ENCODE assay signal across 8 mouse cellular contexts in genomic region chr4:134950518-134951091, GRCm38 (mm10). TPM values are rescaled to one million over a fixed set of nuclear protein-coding genes. Genes with fewer than 3 reads are reported as not detected.
DNase-seq lines count a peak whose midpoint lies in the region; ATAC-seq and TF ChIP-seq lines count a peak whose summit lies in the region.

No protein-coding gene starts in this region.

- no peak for TF ChIP-seq EP300 in MEL (IDR thresholded peaks at IDR 0.05; ENCODE audit: low read depth in 1 of 2, low read length in 2 of 2)

- H3K9ac ChIP-seq in MEL (ENCODE audit: control insufficient read depth, low read depth, low read length, poor library complexity, severe bottlenecking), result no peak overlapping the region
- H3K9ac ChIP-seq in forebrain, embryonic 13.5 days, result no peak overlapping the region
- H3K9ac ChIP-seq in kidney, embryonic 16.5 days (replicated peaks; ENCODE audit: low read length), result no peak overlapping the region
- no peak overlapping the region for H3K9ac ChIP-seq in midbrain, embryonic 12.5 days (replicated peaks)

- H3K27ac ChIP-seq in MEL (ENCODE audit: control insufficient read depth, low read depth, low read length), result no peak overlapping the region
- H3K27ac ChIP-seq in forebrain, embryonic 13.5 days, result peak overlapping the region; percentile 68
- no peak overlapping the region for H3K27ac ChIP-seq in kidney, embryonic 16.5 days (ENCODE audit: low read length)
- peak overlapping the region; percentile 67 for H3K27ac ChIP-seq in midbrain, embryonic 12.5 days (replicated peaks)

- DNase-seq in adrenal gland, postnatal 14 days, result peak; percentile 73
- no peak for DNase-seq in adrenal gland, adult 8-10 months
- no peak for DNase-seq in MEL (ENCODE audit: low read depth, low spot score)
- no peak for DNase-seq in left cerebral cortex, postnatal 14 days (ENCODE audit: low spot score in 2 of 2)

- no peaks in the 10 kb centered on the region for H3K4me1 ChIP-seq in MEL (ENCODE audit: control insufficient read depth in 1 of 2, insufficient read depth in 2 of 2, low read length in 2 of 2)
- peaks cover 22% of the 10 kb centered on the region for H3K4me1 ChIP-seq in forebrain, embryonic 13.5 days
- peaks cover 17% of the 10 kb centered on the region for H3K4me1 ChIP-seq in kidney, embryonic 16.5 days (ENCODE audit: insufficient read depth, low read length)
- peaks cover 8% of the 10 kb centered on the region for H3K4me1 ChIP-seq in midbrain, embryonic 12.5 days

- intact Hi-C loops in left cerebral cortex, postnatal 14 days (cut with DNase I), result no loop called here

- H3K9me3 ChIP-seq in MEL (replicated peaks; ENCODE audit: insufficient read depth, low read length), result no peaks in the 10 kb centered on the region
- no peaks in the 10 kb centered on the region for H3K9me3 ChIP-seq in forebrain, embryonic 13.5 days (replicated peaks)
- no peaks in the 10 kb centered on the region for H3K9me3 ChIP-seq in kidney, embryonic 16.5 days (ENCODE audit: low read length)
- H3K9me3 ChIP-seq in midbrain, embryonic 12.5 days, result no peaks in the 10 kb centered on the region

- ATAC-seq in forebrain, embryonic 13.5 days, result peak; percentile 85
- ATAC-seq in kidney, embryonic 16.5 days (ENCODE audit: low FRiP score, low TSS enrichment), result peak; percentile 75; the same call in 1 of the 2 replicates
- ATAC-seq in midbrain, embryonic 12.5 days (ENCODE audit: low FRiP score, low read depth), result peak; percentile 71
- ATAC-seq in erythroblast, adult 5-6 weeks (replicated peaks; ENCODE audit: low FRiP score, poor library complexity, severe bottlenecking), result no peak

- 18% methylated on average over 11 of the region's 11 CpGs for WGBS in forebrain, embryonic 13.5 days
- 21% methylated on average over 11 of the region's 11 CpGs for WGBS in kidney, embryonic 16.5 days
- 36% methylated on average over 11 of the region's 11 CpGs for WGBS in midbrain, embryonic 12.5 days

- peak in 2 of 3 experiments; percentile 22 to 25; a peak in 3 of 6 replicates for TF ChIP-seq CTCF in MEL (IDR thresholded peaks at IDR 0.05 in 2 of 3, conservative IDR thresholded peaks at IDR 0.05 in 1 of 3; ENCODE audit: control insufficient read depth in 1 of 3, insufficient read depth in 1 of 3, low read depth in 2 of 3, low read length in 3 of 3, poor library complexity in 1 of 3, severe bottlenecking in 1 of 3)

- H3K4me3 ChIP-seq in MEL (ENCODE audit: control insufficient read depth in 1 of 2, insufficient read depth in 1 of 2, low read depth in 2 of 2, low read length in 2 of 2), result no peak overlapping the region
- no peak overlapping the region for H3K4me3 ChIP-seq in forebrain, embryonic 13.5 days
- no peak overlapping the region for H3K4me3 ChIP-seq in kidney, embryonic 16.5 days (ENCODE audit: low read length)
- H3K4me3 ChIP-seq in midbrain, embryonic 12.5 days, result no peak overlapping the region

- no peak for TF ChIP-seq RAD21 in MEL (IDR thresholded peaks at IDR 0.05; ENCODE audit: low read depth, low read length)

- no peaks in the 10 kb centered on the region for H3K27me3 ChIP-seq in MEL (ENCODE audit: control insufficient read depth in 1 of 2, insufficient read depth in 2 of 2, low read length in 2 of 2)
- H3K27me3 ChIP-seq in forebrain, embryonic 13.5 days, result no peaks in the 10 kb centered on the region
- no peaks in the 10 kb centered on the region for H3K27me3 ChIP-seq in kidney, embryonic 16.5 days (ENCODE audit: insufficient read depth, low read length)
- peaks cover 23% of the 10 kb centered on the region for H3K27me3 ChIP-seq in midbrain, embryonic 12.5 days

- no peaks in the 10 kb centered on the region for H3K36me3 ChIP-seq in MEL (ENCODE audit: control insufficient read depth in 1 of 2, insufficient read depth in 2 of 2, low read length in 2 of 2)
- no peaks in the 10 kb centered on the region for H3K36me3 ChIP-seq in forebrain, embryonic 13.5 days (ENCODE audit: poor library complexity, severe bottlenecking)
- H3K36me3 ChIP-seq in kidney, embryonic 16.5 days (ENCODE audit: insufficient read depth, low read length), result no peaks in the 10 kb centered on the region
- no peaks in the 10 kb centered on the region for H3K36me3 ChIP-seq in midbrain, embryonic 12.5 days

- TF ChIP-seq POLR2A in MEL (IDR thresholded peaks at IDR 0.05; ENCODE audit: control insufficient read depth in 1 of 2, insufficient read depth in 1 of 2, low read depth in 1 of 2, low read length in 2 of 2, poor library complexity in 1 of 2), result no peak

- H3K79me2 ChIP-seq in MEL (ENCODE audit: control insufficient read depth, insufficient read depth, low read length, poor library complexity), result no peaks in the 10 kb centered on the region

- no peak overlapping the region for H3K4me2 ChIP-seq in forebrain, embryonic 13.5 days
- H3K4me2 ChIP-seq in kidney, embryonic 16.5 days (replicated peaks; ENCODE audit: low read depth, low read length), result no peak overlapping the region
- no peak overlapping the region for H3K4me2 ChIP-seq in midbrain, embryonic 12.5 days (replicated peaks)

TF ChIP-seq in MEL, 35 proteins besides CTCF, POLR2A, EP300 and RAD21:
- no peak for TF ChIP-seq NRF1 (IDR thresholded peaks at IDR 0.05; ENCODE audit: insufficient read depth, low read depth, low read length, poor library complexity, severe bottlenecking)
- TF ChIP-seq CHD2 (IDR thresholded peaks at IDR 0.05; ENCODE audit: low read length), result no peak
- TF ChIP-seq NELFE (IDR thresholded peaks at IDR 0.05; ENCODE audit: low read depth, low read length), result no peak
- TF ChIP-seq CHD1 (IDR thresholded peaks at IDR 0.05; ENCODE audit: low read depth, low read length), result no peak
- TF ChIP-seq MXI1 (IDR thresholded peaks at IDR 0.05; ENCODE audit: low read depth, low read length), result no peak
- TF ChIP-seq MEF2A (IDR thresholded peaks at IDR 0.05; ENCODE audit: extremely low read depth, insufficient replicate concordance, low read depth, low read length, poor library complexity, severe bottlenecking), result no peak
- no peak for TF ChIP-seq GATA1 (IDR thresholded peaks at IDR 0.05; ENCODE audit: low read depth, low read length)
- TF ChIP-seq TAL1 (IDR thresholded peaks at IDR 0.05; ENCODE audit: low read length), result no peak
- no peak for TF ChIP-seq ZKSCAN1 (IDR thresholded peaks at IDR 0.05; ENCODE audit: low read depth, low read length)
- TF ChIP-seq GABPA (IDR thresholded peaks at IDR 0.05; ENCODE audit: low read depth, low read length), result no peak
- no peak for TF ChIP-seq UBTF (IDR thresholded peaks at IDR 0.05; ENCODE audit: borderline replicate concordance, insufficient read depth, low read depth, low read length)
- TF ChIP-seq SMC3 (IDR thresholded peaks at IDR 0.05; ENCODE audit: low read depth, low read length), result no peak
- no peak for TF ChIP-seq E2F4 (IDR thresholded peaks at IDR 0.05; ENCODE audit: borderline replicate concordance, low read depth, low read length)
- TF ChIP-seq JUND (IDR thresholded peaks at IDR 0.05; ENCODE audit: low read depth, low read length), result no peak
- TF ChIP-seq MAZ (IDR thresholded peaks at IDR 0.05; ENCODE audit: low read depth, low read length), result no peak
- TF ChIP-seq SIN3A (IDR thresholded peaks at IDR 0.05; ENCODE audit: low read length), result no peak

RNA-seq across cellular contexts. Expression of gene Syf2, which starts 19.9 kb away (rescaled TPM):
- total RNA-seq in adrenal gland, postnatal 14 days (2021), result 81.4 and 90.5 TPM in 2 replicates
- 100 to 1,000 TPM in 1 of 4 experiments, 10 to 100 TPM in 3; 80.6 to 102 (median 92.5) TPM for total RNA-seq in adrenal gland, adult 8-10 months (2022)
- 94.1 and 103 TPM in 2 replicates for total RNA-seq in MEL (2012; rRNA removed)
- 100 to 1,000 TPM in 1 of 2 experiments, 10 to 100 TPM in 1; 94.6 to 165 TPM for polyA plus RNA-seq in MEL (2012; ENCODE audit: insufficient read depth in 1 of 2, insufficient read length in 2 of 2, low read depth in 1 of 2, low replicate concordance in 2 of 2, missing spikeins in 1 of 2)
- polyA plus RNA-seq in forebrain, embryonic 13.5 days (2015; fragmentation: Nextera tagmentation; extraction: Ambion mirVana), result 74.8 and 79.1 TPM in 2 replicates
- 82.6 and 90.6 TPM in 2 replicates for polyA plus RNA-seq in kidney, embryonic 16.5 days (2015; fragmentation: Nextera tagmentation; extraction: Ambion mirVana)
- 74.0 and 76.5 TPM in 2 replicates for polyA plus RNA-seq in midbrain, embryonic 12.5 days (2016; fragmentation: Nextera tagmentation; extraction: Ambion mirVana)
- 103 and 110 TPM in 2 replicates for total RNA-seq in erythroblast, adult 5-6 weeks (2015; ENCODE audit: low replicate concordance)
- total RNA-seq in erythroblast, adult 5-6 weeks (2017; ENCODE audit: low replicate concordance), result 291 and 294 TPM in 2 replicates
- 10 to 100 TPM; 39.0 to 39.1 TPM for total RNA-seq in left cerebral cortex, postnatal 14 days (2021)

RNA-seq across cellular contexts. Expression of gene Rsrp1, which starts 27.2 kb away (rescaled TPM):
- 394 and 402 TPM in 2 replicates for total RNA-seq in adrenal gland, postnatal 14 days (2021)
- 100 to 1,000 TPM; 450 to 493 (median 461) TPM for total RNA-seq in adrenal gland, adult 8-10 months (2022)
- 58.1 and 59.5 TPM in 2 replicates for total RNA-seq in MEL (2012; rRNA removed)
- 100 to 1,000 TPM in 1 of 2 experiments, not detected in 1; 110 TPM for polyA plus RNA-seq in MEL (2012; ENCODE audit: insufficient read depth in 1 of 2, insufficient read length in 2 of 2, low read depth in 1 of 2, low replicate concordance in 2 of 2, missing spikeins in 1 of 2)
- 474 and 488 TPM in 2 replicates for polyA plus RNA-seq in forebrain, embryonic 13.5 days (2015; fragmentation: Nextera tagmentation; extraction: Ambion mirVana)
- polyA plus RNA-seq in kidney, embryonic 16.5 days (2015; fragmentation: Nextera tagmentation; extraction: Ambion mirVana), result 449 and 450 TPM in 2 replicates
- 525 and 549 TPM in 2 replicates for polyA plus RNA-seq in midbrain, embryonic 12.5 days (2016; fragmentation: Nextera tagmentation; extraction: Ambion mirVana)
- total RNA-seq in erythroblast, adult 5-6 weeks (2015; ENCODE audit: low replicate concordance), result 2,585 and 2,588 TPM in 2 replicates
- 1,104 and 1,368 TPM in 2 replicates for total RNA-seq in erythroblast, adult 5-6 weeks (2017; ENCODE audit: low replicate concordance)
- 100 to 1,000 TPM; 261 to 276 TPM for total RNA-seq in left cerebral cortex, postnatal 14 days (2021)

RNA-seq across cellular contexts. Expression of gene Tmem50a, which starts 35.8 kb away (rescaled TPM):
- total RNA-seq in adrenal gland, postnatal 14 days (2021), result 215 and 225 TPM in 2 replicates
- total RNA-seq in adrenal gland, adult 8-10 months (2022), result 100 to 1,000 TPM; 200 to 410 (median 314) TPM
- total RNA-seq in MEL (2012; rRNA removed), result 58.5 and 64.7 TPM in 2 replicates
- 100 to 1,000 TPM in 1 of 2 experiments, not detected in 1; 115 TPM for polyA plus RNA-seq in MEL (2012; ENCODE audit: insufficient read depth in 1 of 2, insufficient read length in 2 of 2, low read depth in 1 of 2, low replicate concordance in 2 of 2, missing spikeins in 1 of 2)
- 161 and 176 TPM in 2 replicates for polyA plus RNA-seq in forebrain, embryonic 13.5 days (2015; fragmentation: Nextera tagmentation; extraction: Ambion mirVana)
- polyA plus RNA-seq in kidney, embryonic 16.5 days (2015; fragmentation: Nextera tagmentation; extraction: Ambion mirVana), result 177 and 178 TPM in 2 replicates
- polyA plus RNA-seq in midbrain, embryonic 12.5 days (2016; fragmentation: Nextera tagmentation; extraction: Ambion mirVana), result 164 and 167 TPM in 2 replicates
- 150 and 151 TPM in 2 replicates for total RNA-seq in erythroblast, adult 5-6 weeks (2015; ENCODE audit: low replicate concordance)
- 200 and 208 TPM in 2 replicates for total RNA-seq in erythroblast, adult 5-6 weeks (2017; ENCODE audit: low replicate concordance)
- 100 to 1,000 TPM; 125 to 129 TPM for total RNA-seq in left cerebral cortex, postnatal 14 days (2021)

Comparison
In these comparisons a context has a peak if more than half of its experiments do, and no peak if none do; other contexts are left out.
1. H3K27ac ChIP-seq: peak in forebrain, embryonic 13.5 days (single experiment) and midbrain, embryonic 12.5 days (single experiment); none in MEL (single experiment) and kidney, embryonic 16.5 days (single experiment).